Mouse (Mus musculus) cortical plate, adult 2 months (tissue): ENCODE measurements around the gene Rnf212b.

Source experiments
- CTCF ChIP-seq: fragments of 200-500 bp; IDR thresholded peaks from 2 replicates; pipeline ENCODE4 v1.5.1; 2011; ENCODE audit warnings: mild to moderate bottlenecking, control low read depth, low read length; ENCODE audit not compliant: insufficient read depth; ENCODE audit errors: extremely low read depth
- POLR2A ChIP-seq: fragments of 200-500 bp; IDR thresholded peaks from 2 replicates; pipeline ENCODE4 v1.6.1; 2011; ENCODE audit warnings: mild to moderate bottlenecking, low read length, control low read depth; ENCODE audit not compliant: insufficient read depth; ENCODE audit errors: extremely low read depth

DNA sequence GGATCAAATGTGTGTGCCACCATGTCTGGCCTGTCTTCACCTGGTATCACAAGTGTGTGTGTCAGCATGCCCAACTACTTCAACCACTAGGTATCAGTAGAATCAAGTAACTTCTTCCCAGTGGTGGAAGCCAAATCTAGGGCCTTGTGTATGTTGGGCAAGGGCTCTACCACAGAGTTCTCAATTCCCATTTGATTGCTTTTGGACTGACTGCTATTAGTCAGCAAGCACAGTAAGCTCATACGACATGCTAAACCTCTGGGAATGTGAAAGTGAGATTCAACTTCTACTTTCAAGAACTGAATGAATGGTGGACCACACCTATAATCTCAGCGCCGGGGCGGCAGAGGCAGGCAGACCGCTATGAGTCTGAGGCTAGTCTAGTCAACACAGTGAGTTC is 43.6 kb upstream of the Rnf212b start:
- TF ChIP-seq CTCF (no peak), POLR2A (no peak)
